Mouse (Mus musculus): ENCODE measurements at regions not wholly inside any gene's neighbourhood (a gene's known extent, or its start where the extent isn't known, plus 50 kb on each side); places are given as distances from the start of the nearest gene placed in this dataset.

- DNase-seq (ENCODE audit: extremely low read depth, low read depth, low spot score), result no peak
Measured at GRCm38 (mm10) chr4:56284490-56284889, 455.4 kb upstream of the Gm26657 start.

GRCm38 (mm10) chr4:56275836-56276235 lies 464.0 kb upstream of the Gm26657 start:
- no peak for DNase-seq (ENCODE audit: extremely low read depth, low read depth, low spot score)

GRCm38 (mm10) chr4:56271390-56271789 lies 468.5 kb upstream of the Gm26657 start:
- no peak for DNase-seq (ENCODE audit: extremely low read depth, low read depth, low spot score)

- no peak for DNase-seq (ENCODE audit: extremely low read depth, low read depth, low spot score)
Measured at GRCm38 (mm10) chr4:56264626-56265025, 475.2 kb upstream of the Gm26657 start.

- DNase-seq (ENCODE audit: extremely low read depth, low read depth, low spot score), result no peak
Measured at GRCm38 (mm10) chr4:56263822-56264221, 476.0 kb upstream of the Gm26657 start.

GRCm38 (mm10) chr4:56262589-56262988 lies 477.3 kb upstream of the Gm26657 start:
- DNase-seq (ENCODE audit: extremely low read depth, low read depth, low spot score), result no peak

GRCm38 (mm10) chr4:56261992-56262391 lies 477.9 kb upstream of the Gm26657 start:
- DNase-seq (ENCODE audit: extremely low read depth, low read depth, low spot score), result no peak

GRCm38 (mm10) chr4:56252375-56252774 lies 487.5 kb upstream of the Gm26657 start:
- DNase-seq (ENCODE audit: extremely low read depth, low read depth, low spot score), result no peak

GRCm38 (mm10) chr4:56251766-56252165 lies 488.1 kb upstream of the Gm26657 start:
- DNase-seq (ENCODE audit: extremely low read depth, low read depth, low spot score), result no peak

- DNase-seq (ENCODE audit: extremely low read depth, low read depth, low spot score), result no peak
Measured at GRCm38 (mm10) chr4:56250611-56251010, 489.3 kb upstream of the Gm26657 start.

- no peak for DNase-seq (ENCODE audit: extremely low read depth, low read depth, low spot score)
Measured at GRCm38 (mm10) chr4:56243863-56244262, 496.0 kb upstream of the Gm26657 start.

GRCm38 (mm10) chr4:56238496-56239488 lies 501.1 kb upstream of the Gm26657 start:
- no peak for DNase-seq (ENCODE audit: extremely low read depth, low read depth, low spot score)

- DNase-seq (ENCODE audit: extremely low read depth, low read depth, low spot score), result no peak
Measured at GRCm38 (mm10) chr4:56231414-56231813, 508.5 kb upstream of the Gm26657 start.

GRCm38 (mm10) chr4:56230451-56230850 lies 509.4 kb upstream of the Gm26657 start:
- DNase-seq (ENCODE audit: extremely low read depth, low read depth, low spot score), result no peak

GRCm38 (mm10) chr4:56226493-56226892 lies 513.4 kb upstream of the Gm26657 start:
- DNase-seq (ENCODE audit: extremely low read depth, low read depth, low spot score), result no peak

- no peak for DNase-seq (ENCODE audit: extremely low read depth, low read depth, low spot score)
Measured at GRCm38 (mm10) chr4:56224542-56224941, 515.3 kb upstream of the Gm26657 start.

GRCm38 (mm10) chr4:56222023-56222776 lies 517.7 kb upstream of the Gm26657 start:
- DNase-seq (ENCODE audit: extremely low read depth, low read depth, low spot score), result no peak

GRCm38 (mm10) chr4:56220531-56220930 lies 519.3 kb upstream of the Gm26657 start:
- DNase-seq (ENCODE audit: extremely low read depth, low read depth, low spot score), result no peak

GRCm38 (mm10) chr4:56209499-56209898 lies 530.4 kb upstream of the Gm26657 start:
- DNase-seq (ENCODE audit: extremely low read depth, low read depth, low spot score), result no peak

- DNase-seq (ENCODE audit: extremely low read depth, low read depth, low spot score), result no peak
Measured at GRCm38 (mm10) chr4:56207726-56208125, 532.1 kb upstream of the Gm26657 start.

GRCm38 (mm10) chr4:56205069-56205468 lies 534.8 kb upstream of the Gm26657 start:
- no peak for DNase-seq (ENCODE audit: extremely low read depth, low read depth, low spot score)

GRCm38 (mm10) chr4:56193365-56193764 lies 546.5 kb upstream of the Gm26657 start:
- no peak for DNase-seq (ENCODE audit: extremely low read depth, low read depth, low spot score)

Measured in fat pad, adult 2 months (tissue).